Mouse (Mus musculus) liver, embryonic 15.5 days (tissue): ENCODE results near the gene Acot1. TPM values are rescaled to one million over a fixed set of nuclear protein-coding genes. Genes with fewer than 3 reads are reported as not detected.

Experiments used
- ATAC-seq: fragments of 200-750 bp; cut with Nextera tagmentation; 2 replicates; pipeline ENCODE4 v1.8.0; 2017; ENCODE audit warnings: moderate number of reproducible peaks, mild to moderate bottlenecking, moderate library complexity; ENCODE audit not compliant: insufficient read depth
- H3K27ac ChIP-seq: fragments of 300-500 bp; sonication (generic); replicated peaks from 2 replicates; pipeline ENCODE4 v1.5.1; 2015; ENCODE audit warnings: mild to moderate bottlenecking, inconsistent platforms
- H3K27me3 ChIP-seq: fragments of 300-500 bp; sonication (generic); 2 replicates; pipeline ENCODE4 v1.6.1; 2015; ENCODE audit warnings: mild to moderate bottlenecking, inconsistent platforms
- H3K36me3 ChIP-seq: fragments of 300-500 bp; sonication (generic); replicated peaks from 2 replicates; pipeline ENCODE4 v1.6.1; 2015; ENCODE audit warnings: moderate library complexity, mild to moderate bottlenecking, inconsistent platforms
- H3K4me1 ChIP-seq: fragments of 300-500 bp; sonication (generic); replicated peaks from 2 replicates; pipeline ENCODE4 v1.6.1; 2015; ENCODE audit warnings: inconsistent platforms
- H3K4me2 ChIP-seq: fragments of 300-500 bp; sonication (generic); 2 replicates; pipeline ENCODE4 v1.6.1; 2015; ENCODE audit warnings: moderate library complexity, mild to moderate bottlenecking, inconsistent platforms
- H3K4me3 ChIP-seq: fragments of 300-500 bp; sonication (generic); replicated peaks from 2 replicates; pipeline ENCODE4 v1.5.1; 2015; ENCODE audit warnings: mild to moderate bottlenecking, inconsistent platforms
- H3K9ac ChIP-seq: fragments of 300-500 bp; sonication (generic); 2 replicates; pipeline ENCODE4 v1.6.1; 2015; ENCODE audit warnings: moderate library complexity, mild to moderate bottlenecking, inconsistent platforms
- H3K9me3 ChIP-seq: fragments of 300-500 bp; sonication (generic); replicated peaks from 2 replicates; pipeline ENCODE4 v1.6.1; 2016; ENCODE audit warnings: inconsistent platforms
- WGBS: fragments of 180-500 bp; shearing (Covaris S2); methylation state at CpG from one replicate; pipeline ENCODE4 v1.1.7; 2015; ENCODE audit warnings: mixed read lengths; ENCODE audit not compliant: insufficient replicate concordance; 5-methylcytosine and 5-hydroxymethylcytosine counted together
- polyA plus RNA-seq: library from polyadenylated mRNA; unstranded; fragments of >200 nt; fragmentation: Nextera tagmentation; extraction: Ambion mirVana; gene quantifications from 2 replicates; pipeline ENCODE4 v1.2.1, GENCODE M21; 2015

The Acot1 gene
- polyA plus RNA-seq, 1 experiment from 2014 or later = 44.5 TPM

GRCm38 (mm10) chr12:84063833-84064232, 54.5 kb downstream of the Acot1 start:
- H3K27me3 ChIP-seq = peaks cover 24% of the 10 kb centered on the region
- no peaks in the 10 kb centered on the region for H3K36me3 ChIP-seq
- no peak overlapping the region for H3K4me3 ChIP-seq
- H3K27ac ChIP-seq = no peak overlapping the region
- no peak for ATAC-seq
- no peaks in the 10 kb centered on the region for H3K4me1 ChIP-seq
- WGBS = 63% methylated on average over 2 of the region's 2 CpGs
- no peak overlapping the region for H3K4me2 ChIP-seq
- no peak overlapping the region for H3K9ac ChIP-seq
- H3K9me3 ChIP-seq = no peaks in the 10 kb centered on the region

GRCm38 (mm10) chr12:84064621-84065020, 55.3 kb downstream of the Acot1 start:
- H3K4me1 ChIP-seq = no peaks in the 10 kb centered on the region
- no peak for ATAC-seq
- H3K27ac ChIP-seq = no peak overlapping the region
- peaks cover 31% of the 10 kb centered on the region for H3K27me3 ChIP-seq
- no peak overlapping the region for H3K9ac ChIP-seq
- no peaks in the 10 kb centered on the region for H3K36me3 ChIP-seq
- no peak overlapping the region for H3K4me2 ChIP-seq
- H3K4me3 ChIP-seq = no peak overlapping the region
- no peaks in the 10 kb centered on the region for H3K9me3 ChIP-seq
- WGBS = 61% methylated on average over 8 of the region's 8 CpGs

GRCm38 (mm10) chr12:84067752-84068151, 58.5 kb downstream of the Acot1 start:
- ATAC-seq = no peak
- no peaks in the 10 kb centered on the region for H3K36me3 ChIP-seq
- H3K4me2 ChIP-seq = no peak overlapping the region
- WGBS = 59% methylated on average over 4 of the region's 4 CpGs
- no peaks in the 10 kb centered on the region for H3K9me3 ChIP-seq
- no peaks in the 10 kb centered on the region for H3K4me1 ChIP-seq
- H3K27ac ChIP-seq = no peak overlapping the region
- H3K4me3 ChIP-seq = no peak overlapping the region
- no peak overlapping the region for H3K9ac ChIP-seq
- H3K27me3 ChIP-seq = peaks cover 55% of the 10 kb centered on the region

Other genes with a start within 250 kb of the Acot1 start
- gene Papln, start 245.9 kb upstream of the Acot1 start, polyA plus RNA-seq = 0.78 and 1.7 TPM in 2 replicates
- gene Numb, start 87.6 kb upstream of the Acot1 start, polyA plus RNA-seq = 15.0 and 15.9 TPM in 2 replicates
- gene Riox1, start 58.9 kb upstream of the Acot1 start, polyA plus RNA-seq = 7.1 and 7.8 TPM in 2 replicates
- gene Heatr4, start 24.6 kb upstream of the Acot1 start, polyA plus RNA-seq = not detected in 2 replicates
- gene Acot2, start 21.6 kb upstream of the Acot1 start, polyA plus RNA-seq = 12.4 and 12.6 TPM in 2 replicates
- gene Acot4, start 28.9 kb downstream of the Acot1 start, polyA plus RNA-seq = 10.4 and 11.2 TPM in 2 replicates
- not detected in 2 replicates for gene Gm49366, start 29.4 kb downstream of the Acot1 start, polyA plus RNA-seq
- gene Acot3, start 42.7 kb downstream of the Acot1 start, polyA plus RNA-seq = 6.6 and 7.4 TPM in 2 replicates
- gene Acot5, start 59.8 kb downstream of the Acot1 start, polyA plus RNA-seq = 0.06 TPM in 1 of 2 replicates, not detected in the other
- gene Acot6, start 91.2 kb downstream of the Acot1 start, polyA plus RNA-seq = 0.44 and 0.66 TPM in 2 replicates
- 0.23 and 0.24 TPM in 2 replicates for gene Dnal1, start 104.9 kb downstream of the Acot1 start, polyA plus RNA-seq
- 0.16 and 0.24 TPM in 2 replicates for gene Pnma1, start 139.0 kb downstream of the Acot1 start, polyA plus RNA-seq
- 7.7 and 8.7 TPM in 2 replicates for gene Elmsan1, start 209.4 kb downstream of the Acot1 start, polyA plus RNA-seq